Mouse (Mus musculus) frontal cortex, postnatal 36 days (tissue): ENCODE data around the gene Krtap5-2.
A peak's percentile ranks its signal among the peaks of the same experiment; 100 is the strongest.
"Not testable (repeated sequence)": the region's sequence is repeated elsewhere in the genome, so short reads cannot be mapped to it uniquely, and the experiment has no call there.

Experiments
- DNase-seq, 2 experiments: peaks; one replicate each; pipeline ENCODE4 v3.0.0; 2022; ENCODE audit warnings: low spot score in 2 of 2

Gene Krtap5-2

DNA sequence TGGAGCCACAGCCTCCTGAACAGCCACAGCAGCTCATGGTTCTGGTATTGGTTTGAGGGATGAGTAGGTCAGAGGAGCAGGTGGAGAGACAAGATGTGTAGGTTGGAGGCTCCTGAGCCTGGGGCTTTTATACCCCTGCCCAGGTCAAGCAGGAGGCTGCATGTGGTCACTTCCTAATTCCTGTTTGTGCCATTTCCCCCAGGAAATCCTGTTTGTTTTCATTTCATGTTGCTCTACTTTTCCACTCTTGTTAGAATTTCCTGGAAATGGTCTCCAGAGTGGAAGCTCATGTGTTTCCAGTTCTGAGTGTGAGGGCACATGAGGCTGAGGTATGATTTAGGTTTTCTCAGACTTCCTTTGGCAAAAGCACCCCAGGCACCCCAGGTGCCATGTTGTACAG is at the start of gene Krtap5-2:
Gene Krtap5-2 (minus strand): TSS at position 101 of the 400 bp plus-strand sequence.
- DNase-seq, result not testable (repeated sequence)

GRCm38 (mm10) chr7:142224518-142224917 is 48.7 kb upstream of the Krtap5-2 start:
- DNase-seq, result no peak

GRCm38 (mm10) chr7:142212136-142212535 is 36.3 kb upstream of the Krtap5-2 start:
- not testable (repeated sequence) for DNase-seq

GRCm38 (mm10) chr7:142211559-142211958 is 35.8 kb upstream of the Krtap5-2 start, which contains the start of gene Gm7579:
Gene Gm7579, plus strand, starts transcription at chr7:142211859.
- DNase-seq, result no peak

DNA sequence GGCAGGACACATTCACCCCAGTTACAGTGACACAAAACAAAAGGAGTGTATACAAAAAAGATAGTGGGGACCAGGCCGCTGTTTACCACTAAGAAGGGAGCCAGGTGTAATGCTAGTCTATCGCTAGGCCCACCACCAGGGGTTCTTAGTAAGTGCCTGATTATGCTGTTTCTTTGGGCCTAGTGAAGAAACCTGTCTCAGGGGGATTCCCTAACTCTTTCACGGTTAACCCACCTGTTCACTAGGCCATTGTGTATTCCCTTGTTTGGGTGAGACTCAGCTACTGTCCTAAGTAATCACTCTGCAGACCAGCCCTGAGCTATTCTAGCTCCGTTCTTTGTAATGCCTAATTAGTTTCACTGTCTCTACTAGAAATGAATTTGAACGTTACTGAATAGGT is 31.1 kb upstream of the Krtap5-2 start:
- DNase-seq, result not testable (repeated sequence)

DNA sequence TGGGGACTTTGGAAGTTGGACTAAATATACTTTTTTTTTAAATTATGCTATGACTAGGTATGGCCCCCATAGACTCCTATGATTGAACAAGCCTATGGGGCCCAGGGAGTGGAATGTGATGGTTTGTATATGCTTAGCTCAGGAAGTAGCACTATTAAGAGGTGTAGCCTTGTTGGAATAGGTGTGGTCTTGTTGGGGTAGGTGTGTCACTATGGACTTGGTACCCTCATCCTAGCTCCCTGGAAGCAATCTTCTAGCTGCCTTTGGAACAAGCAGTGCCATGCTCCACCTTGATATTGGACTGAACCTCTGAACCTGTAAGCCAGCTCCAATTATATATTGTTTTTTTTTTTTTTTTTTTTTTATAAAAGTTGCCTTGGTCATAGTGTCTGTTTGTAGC is 29.7 kb upstream of the Krtap5-2 start:
- DNase-seq, result no peak

GRCm38 (mm10) chr7:142201064-142201463 is 25.3 kb upstream of the Krtap5-2 start, which contains the start of gene Krtap5-3:
Gene Krtap5-3, plus strand, starts transcription at chr7:142201364.
- DNase-seq, result no peak

GRCm38 (mm10) chr7:142198748-142199147 is 22.9 kb upstream of the Krtap5-2 start:
- DNase-seq, result no peak

DNA sequence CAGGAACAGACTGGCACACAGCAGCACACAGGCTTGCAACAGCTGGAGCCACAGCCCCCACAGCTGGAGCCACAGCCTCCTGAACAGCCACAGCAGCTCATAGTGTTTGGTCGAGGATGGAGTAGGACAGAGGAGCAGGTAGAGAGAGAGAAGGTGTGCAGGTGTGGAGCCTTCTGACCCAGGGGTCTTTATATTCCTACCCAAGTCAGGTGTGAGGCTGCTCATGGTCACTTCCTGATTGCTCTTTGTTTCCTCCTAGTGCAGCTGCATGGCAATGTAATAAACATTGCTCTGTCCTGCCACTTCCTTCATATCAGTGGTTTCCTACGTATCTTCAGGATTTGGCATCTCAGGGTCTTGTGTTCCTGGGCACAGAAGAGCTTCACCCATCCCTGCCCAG is 14.5 kb upstream of the Krtap5-2 start, which contains the start of gene Gm10153:
Gene Gm10153 (minus strand): TSS at position 101 of the 400 bp plus-strand sequence.
- no peak for DNase-seq

GRCm38 (mm10) chr7:142188156-142188555 is 12.4 kb upstream of the Krtap5-2 start:
- no peak for DNase-seq

- no peak for DNase-seq
These were observed 5.2 kb upstream of the Krtap5-2 start for GRCm38 (mm10) chr7:142181021-142181420.

DNA sequence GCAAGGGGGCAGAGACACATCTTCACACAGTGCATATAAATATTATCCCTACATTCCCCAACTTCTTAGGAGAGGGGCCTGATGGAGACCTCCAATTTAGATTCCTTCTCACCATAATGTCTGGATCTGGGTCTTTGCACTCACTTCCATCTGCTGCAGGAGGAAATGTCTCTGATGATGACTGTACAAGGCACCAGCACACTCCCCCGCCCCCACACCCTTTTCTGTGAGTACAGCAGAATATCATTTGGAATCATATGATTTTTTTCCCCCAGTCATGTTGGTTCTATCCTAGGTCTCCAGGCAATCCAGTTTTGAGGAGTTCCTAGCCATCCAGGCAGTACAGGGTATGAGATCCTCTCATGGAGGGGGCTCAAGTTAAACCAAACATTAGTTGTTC is 2.9 kb upstream of the Krtap5-2 start:
- peak in 1 of 2 experiments; percentile 6 for DNase-seq

- DNase-seq, result peak in 1 of 2 experiments; percentile 6
These were observed 6.0 kb downstream of the Krtap5-2 start for GRCm38 (mm10) chr7:142169836-142170235.

DNA sequence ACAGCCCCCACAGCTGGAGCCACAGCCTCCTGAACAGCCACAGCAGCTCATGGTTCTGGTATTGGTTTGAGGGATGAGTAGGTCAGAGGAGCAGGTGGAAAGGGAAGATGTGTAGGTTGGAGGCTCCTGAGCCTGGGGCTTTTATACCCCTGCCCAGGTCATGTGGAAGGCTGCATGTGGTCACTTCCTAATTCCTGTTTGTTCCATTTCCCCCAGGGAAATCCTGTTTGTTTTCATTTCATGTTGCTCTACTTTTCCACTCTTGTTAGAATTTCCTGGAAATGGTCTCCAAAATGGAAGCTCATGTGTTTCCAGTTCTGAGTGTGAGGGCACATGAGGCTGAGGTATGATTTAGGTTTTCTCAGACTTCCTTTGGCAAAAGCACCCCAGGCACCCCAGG is 10.2 kb downstream of the Krtap5-2 start, which contains the start of gene Gm4553:
Gene Gm4553 (minus strand): TSS at position 101 of the 400 bp plus-strand sequence.
- DNase-seq, result not testable (repeated sequence)

GRCm38 (mm10) chr7:142159366-142159765 is 16.4 kb downstream of the Krtap5-2 start:
- DNase-seq, result no peak

- not testable (repeated sequence) for DNase-seq
These were observed 18.8 kb downstream of the Krtap5-2 start, which contains the start of gene Gm29735 for GRCm38 (mm10) chr7:142157013-142157412. Gene Gm29735, minus strand, starts transcription at chr7:142157113.

DNA sequence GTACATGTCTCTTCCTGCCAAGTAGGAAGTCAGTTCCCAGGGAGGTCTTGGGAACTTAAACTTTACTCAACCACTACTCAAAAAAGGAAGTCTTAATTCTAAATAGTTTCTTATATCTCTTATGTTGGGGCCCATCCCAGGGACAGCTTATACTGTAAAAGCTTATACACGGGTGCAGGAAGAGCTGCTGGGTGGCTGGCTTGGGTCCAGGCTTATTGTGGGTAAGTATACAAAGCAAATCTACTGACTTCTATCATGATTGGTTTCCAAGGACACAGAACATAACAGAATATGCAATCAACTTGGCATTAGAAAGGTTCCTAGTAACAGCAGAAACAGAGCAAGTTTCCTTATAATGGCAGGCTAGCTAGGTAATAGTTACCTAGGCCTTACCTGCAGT is 20.5 kb downstream of the Krtap5-2 start:
- no peak for DNase-seq

DNA sequence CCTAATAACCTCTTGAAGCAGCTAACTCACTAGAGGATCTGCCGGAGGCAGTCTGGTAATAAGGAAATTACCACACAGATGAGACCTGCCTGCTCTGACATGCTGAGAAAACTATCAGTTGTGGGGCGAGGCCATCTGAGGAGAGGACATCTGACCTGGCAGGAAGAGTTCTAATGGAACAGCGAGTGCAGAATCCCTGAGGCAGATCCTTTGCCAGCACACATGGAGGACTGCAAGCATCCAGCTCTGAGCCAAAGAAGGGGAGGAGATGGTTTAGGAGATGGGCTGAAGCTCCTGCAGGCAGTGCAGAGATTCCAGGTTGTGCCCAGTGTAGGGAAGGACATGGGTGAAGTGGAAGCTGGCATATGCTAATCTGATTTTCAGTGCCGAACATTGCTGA is 23.6 kb downstream of the Krtap5-2 start:
- DNase-seq, result no peak

DNA sequence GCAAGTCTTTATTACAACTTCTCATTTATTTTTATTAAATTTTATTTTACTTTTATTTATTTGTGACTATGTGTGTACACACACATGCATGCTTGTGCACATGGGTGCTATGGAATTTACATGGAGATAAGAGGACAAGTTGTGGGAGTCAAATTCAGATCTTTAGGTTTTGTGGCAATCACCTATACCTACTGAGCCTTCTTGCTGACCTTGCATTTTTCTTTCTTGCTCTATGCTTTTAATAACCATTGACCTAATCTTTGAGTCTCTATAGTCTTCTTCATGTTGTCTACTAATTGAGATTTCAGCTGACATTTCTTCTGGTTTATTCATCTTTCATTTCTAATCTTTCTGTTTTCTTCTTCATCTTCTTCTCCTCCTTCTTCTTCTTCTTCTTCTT is 27.2 kb downstream of the Krtap5-2 start:
- DNase-seq, result no peak

DNA sequence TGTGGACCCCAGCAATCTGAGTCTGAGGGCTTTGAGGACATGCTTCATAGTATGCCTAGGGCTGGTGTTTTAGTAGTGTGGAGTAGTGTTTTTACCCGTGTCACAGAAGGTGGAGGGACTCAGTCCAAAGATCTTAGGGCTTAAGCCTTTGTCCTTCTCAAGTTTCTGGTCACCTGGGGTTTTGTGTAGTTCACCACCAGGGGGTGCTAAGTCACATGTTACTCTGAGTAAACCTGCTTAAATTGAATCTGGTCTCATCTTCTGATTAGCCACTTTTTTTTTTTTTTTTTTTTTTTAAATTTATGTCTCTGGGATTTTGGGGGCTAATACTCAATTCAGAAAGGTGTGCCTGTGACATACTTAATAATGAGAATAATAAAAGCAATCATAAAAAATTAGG is 29.8 kb downstream of the Krtap5-2 start:
- DNase-seq, result peak; percentile 17 to 35

DNA sequence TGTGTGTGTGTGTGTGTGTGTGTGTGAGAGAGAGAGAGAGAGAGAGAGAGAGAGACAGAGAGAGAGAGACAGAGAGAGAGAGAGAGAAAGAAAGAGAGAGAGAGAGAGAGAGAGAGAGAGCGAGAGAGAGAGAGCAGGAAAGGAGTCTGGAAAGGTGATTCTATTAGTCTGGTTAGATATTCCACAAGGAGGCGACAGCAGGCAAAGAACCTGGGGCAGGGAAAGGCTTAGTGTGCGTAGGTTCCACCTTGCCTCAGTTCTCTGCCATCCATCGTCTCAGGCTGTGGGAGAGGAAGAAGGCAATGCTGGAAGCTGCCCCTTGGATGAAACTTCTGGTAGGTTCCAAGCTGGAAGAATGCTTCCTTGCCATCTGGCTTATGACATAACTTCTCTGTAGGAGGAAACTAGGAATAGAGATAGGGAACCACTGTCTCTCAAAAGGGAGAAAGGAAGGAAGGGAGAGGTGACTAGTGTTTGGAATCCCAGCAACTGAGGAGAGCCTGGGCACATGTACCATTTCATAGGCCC is 30.3 kb downstream of the Krtap5-2 start:
- DNase-seq, result peak; percentile 3 to 29

DNA sequence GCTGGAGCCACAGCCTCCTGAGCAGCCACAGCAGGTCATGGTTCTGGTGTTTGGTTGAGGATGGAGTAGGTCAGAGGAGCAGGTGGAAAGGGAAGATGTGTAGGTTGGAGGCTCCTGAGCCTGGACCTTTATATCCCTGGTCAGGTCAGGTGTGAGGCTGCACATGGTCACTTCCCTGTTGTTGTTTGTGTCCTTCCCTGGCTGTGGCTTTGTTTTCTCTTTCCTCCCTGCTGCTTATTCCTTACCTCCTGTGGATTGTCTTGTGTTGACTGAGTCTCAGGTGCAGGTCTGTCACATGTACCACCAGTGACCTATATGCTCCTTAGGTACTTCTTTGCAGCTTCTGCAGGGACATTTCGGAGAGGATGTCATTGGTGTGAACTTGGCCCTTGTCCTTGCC is 31.3 kb downstream of the Krtap5-2 start, which contains the start of gene Gm45337:
Gene Gm45337 (minus strand): TSS at position 101 of the 400 bp plus-strand sequence.
- DNase-seq, result no peak

DNA sequence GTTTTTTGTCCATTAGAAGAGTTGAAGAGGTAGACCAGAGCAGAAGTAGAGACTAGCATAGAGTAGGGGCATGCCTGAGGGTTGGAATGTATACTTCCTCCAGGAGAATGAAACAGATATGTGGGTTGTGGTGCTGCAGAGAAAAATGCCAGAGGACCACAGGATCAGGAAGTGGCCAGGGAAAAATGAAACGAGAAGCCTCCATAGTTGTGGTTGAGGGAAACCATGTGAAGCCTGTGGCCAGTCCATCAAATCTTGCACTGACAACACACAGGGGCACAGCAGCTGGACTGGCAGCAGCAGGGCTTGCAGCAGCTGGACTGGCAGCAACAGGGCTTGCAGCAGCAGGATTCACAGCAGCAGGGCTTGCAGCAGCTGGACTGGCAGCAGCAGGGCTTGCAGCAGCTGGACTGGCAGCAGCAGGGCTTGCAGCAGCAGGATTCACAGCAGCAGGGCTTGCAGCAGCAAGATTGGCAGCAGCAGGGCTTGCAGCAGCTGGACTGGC is 32.2 kb downstream of the Krtap5-2 start:
- DNase-seq, result not testable (repeated sequence)
